Mouse (Mus musculus) neural tube, embryonic 11.5 days (tissue): ENCODE measurements at regions not wholly inside any gene's neighbourhood (a gene's known extent, or its start where the extent isn't known, plus 50 kb on each side); places are given as distances from the start of the nearest gene placed in this dataset.

Experiments
- ATAC-seq: fragments of 200-750 bp; cut with Nextera tagmentation; 2 replicates; pipeline ENCODE4 v1.8.0; 2017; ENCODE audit warnings: moderate number of reproducible peaks, mild to moderate bottlenecking, moderate TSS enrichment, moderate library complexity; ENCODE audit not compliant: insufficient read depth, low FRiP score, low TSS enrichment
- DNase-seq: peaks from one replicate; pipeline ENCODE4 v3.0.0-alpha.2; 2015; ENCODE audit warnings: low spot score
- H3K27ac ChIP-seq: fragments of 300-500 bp; sonication (generic); 2 replicates; pipeline ENCODE4 v1.5.1; 2014; ENCODE audit warnings: low read depth, mild to moderate bottlenecking, low read length
- H3K27me3 ChIP-seq: fragments of 300-500 bp; sonication (generic); 2 replicates; pipeline ENCODE4 v1.6.1; 2014; ENCODE audit warnings: mild to moderate bottlenecking, low read length, mixed read lengths; ENCODE audit not compliant: control insufficient read depth, insufficient read depth
- H3K36me3 ChIP-seq: fragments of 300-500 bp; sonication (generic); 2 replicates; pipeline ENCODE4 v1.6.1; 2014; ENCODE audit warnings: mild to moderate bottlenecking, low read length, moderate library complexity, mixed read lengths; ENCODE audit not compliant: control insufficient read depth, insufficient read depth
- H3K4me1 ChIP-seq: fragments of 300-500 bp; sonication (generic); 2 replicates; pipeline ENCODE4 v1.6.1; 2014; ENCODE audit warnings: low read length, mixed read lengths; ENCODE audit not compliant: control insufficient read depth, insufficient read depth
- H3K4me2 ChIP-seq: fragments of 300-500 bp; sonication (generic); 2 replicates; pipeline ENCODE4 v1.6.1; 2014; ENCODE audit warnings: low read depth, mild to moderate bottlenecking, moderate library complexity
- H3K4me3 ChIP-seq: fragments of 300-500 bp; sonication (generic); 2 replicates; pipeline ENCODE4 v1.5.1; 2014; ENCODE audit warnings: low read depth, low read length
- H3K9ac ChIP-seq: fragments of 300-500 bp; sonication (generic); 2 replicates; pipeline ENCODE4 v1.6.1; 2014; ENCODE audit warnings: mild to moderate bottlenecking, low read length
- H3K9me3 ChIP-seq: fragments of 300-500 bp; sonication (generic); 2 replicates; pipeline ENCODE4 v1.6.1; 2016; ENCODE audit warnings: low read length; ENCODE audit not compliant: control insufficient read depth
- WGBS: fragments of 180-500 bp; shearing (Covaris S2); extraction: QIAGEN DNeasy Blood & Tissue Kit; methylation state at CpG from one replicate; pipeline ENCODE4 v1.1.7; 2014; 5-methylcytosine and 5-hydroxymethylcytosine counted together

DNA sequence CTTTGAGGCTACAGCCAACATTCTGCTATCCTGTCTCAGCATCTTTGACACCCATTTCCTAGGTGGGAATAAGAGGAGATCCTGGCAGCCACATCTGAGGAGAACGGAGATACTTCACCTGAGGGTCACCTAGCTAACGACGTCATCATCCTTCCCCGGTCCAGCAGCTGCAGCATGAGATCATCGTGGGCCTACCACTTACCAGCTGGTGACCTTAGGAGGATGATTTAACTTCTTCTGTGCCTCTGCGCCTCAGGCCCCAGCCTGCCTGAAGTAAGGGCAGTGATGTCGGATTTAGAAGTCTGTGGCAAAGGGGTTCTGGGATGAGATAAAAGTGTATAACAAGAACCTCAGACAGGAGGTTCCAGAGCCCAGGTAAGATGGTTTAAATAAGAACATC, 391.3 kb upstream of the Spred2 start:
- Histone ChIP-seq H3K4me1 (peaks cover 11% of the 10 kb centered on the region), H3K4me3 (no peak overlapping the region), H3K9me3 (no peaks in the 10 kb centered on the region), H3K4me2 (no peak overlapping the region), H3K27ac (no peak overlapping the region), H3K9ac (no peak overlapping the region), H3K27me3 (no peaks in the 10 kb centered on the region), H3K36me3 (no peaks in the 10 kb centered on the region)
- WGBS = 81% methylated on average over 7 of the region's 7 CpGs
- ATAC-seq (no peak), DNase-seq (no peak)

DNA sequence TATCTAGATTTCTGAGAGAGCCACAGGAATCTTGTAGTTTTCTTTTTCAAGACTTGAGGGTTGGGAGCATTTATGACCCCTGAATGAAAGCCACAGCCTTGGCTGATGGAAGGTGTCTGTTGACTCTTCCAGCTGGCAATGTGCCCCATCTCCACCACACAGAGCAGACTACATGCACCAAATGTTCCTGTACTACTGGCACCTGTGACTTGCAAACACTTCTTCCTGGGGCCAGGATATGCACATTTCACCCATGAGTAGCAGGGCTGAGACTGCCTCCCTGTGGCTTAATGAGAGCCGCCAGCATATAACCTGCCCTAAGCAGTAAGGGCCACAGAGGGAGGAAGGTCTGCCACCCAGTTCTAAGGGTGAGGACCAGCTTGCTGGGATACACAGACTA, 390.5 kb upstream of the Spred2 start:
- H3K4me2 ChIP-seq = no peak overlapping the region
- DNase-seq = no peak
- 88% methylated on average over 1 of the region's 1 CpGs for WGBS
- no peak overlapping the region for H3K27ac ChIP-seq
- H3K9ac ChIP-seq = no peak overlapping the region
- H3K9me3 ChIP-seq = no peaks in the 10 kb centered on the region
- H3K4me3 ChIP-seq = no peak overlapping the region
- H3K27me3 ChIP-seq = no peaks in the 10 kb centered on the region
- peaks cover 11% of the 10 kb centered on the region for H3K4me1 ChIP-seq
- no peaks in the 10 kb centered on the region for H3K36me3 ChIP-seq
- ATAC-seq = no peak

- Histone ChIP-seq H3K9ac (no peak overlapping the region), H3K4me3 (no peak overlapping the region), H3K4me2 (no peak overlapping the region), H3K36me3 (no peaks in the 10 kb centered on the region), H3K27ac (no peak overlapping the region), H3K4me1 (peaks cover 11% of the 10 kb centered on the region), H3K9me3 (no peaks in the 10 kb centered on the region), H3K27me3 (no peaks in the 10 kb centered on the region)
- 53% methylated on average over 1 of the region's 1 CpGs for WGBS
- DNase-seq (no peak), ATAC-seq (no peak)
Measured at GRCm38 (mm10) chr11:19535215-19535614, 389.0 kb upstream of the Spred2 start.

DNA sequence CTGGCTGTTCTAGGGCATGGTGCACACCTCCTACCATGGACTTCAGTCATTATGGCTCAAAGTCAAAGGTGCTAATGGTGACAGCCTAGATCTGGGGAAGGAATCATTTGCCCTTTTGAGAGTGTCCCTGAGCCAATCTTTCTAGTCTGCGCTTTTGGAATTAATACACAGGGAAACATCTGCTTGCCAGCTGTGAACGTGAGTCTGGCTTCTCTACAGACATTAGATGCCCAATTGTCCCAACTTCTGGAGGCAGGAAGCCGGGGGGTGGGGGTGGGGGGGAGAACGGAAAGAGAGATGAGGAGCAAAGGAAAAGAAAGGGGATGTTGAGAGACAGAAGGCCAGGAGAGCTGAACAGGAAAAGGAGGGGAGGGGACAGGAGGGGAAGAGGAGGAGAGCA, 377.9 kb upstream of the Spred2 start:
- WGBS = 55% methylated on average over 4 of the region's 4 CpGs
- no peaks in the 10 kb centered on the region for H3K4me1 ChIP-seq

GRCm38 (mm10) chr11:19554316-19554946, 369.7 kb upstream of the Spred2 start:
- H3K36me3 ChIP-seq = no peaks in the 10 kb centered on the region
- 33% methylated on average over 9 of the region's 9 CpGs for WGBS
- no peak overlapping the region for H3K4me2 ChIP-seq
- no peak overlapping the region for H3K9ac ChIP-seq
- peak overlapping the region; percentile 37; the same call in 1 of the 2 replicates for H3K27ac ChIP-seq
- H3K9me3 ChIP-seq = no peaks in the 10 kb centered on the region
- DNase-seq (peak; percentile 58), ATAC-seq (peak; percentile 82)
- H3K27me3 ChIP-seq = no peaks in the 10 kb centered on the region
- H3K4me1 ChIP-seq = peaks cover 4% of the 10 kb centered on the region; the same call in 1 of the 2 replicates
- H3K4me3 ChIP-seq = no peak overlapping the region

More for the DNA sequence above, 377.9 kb upstream of the Spred2 start:
- ATAC-seq = no peak
- Histone ChIP-seq H3K9ac (no peak overlapping the region), H3K4me3 (no peak overlapping the region), H3K27me3 (no peaks in the 10 kb centered on the region), H3K4me2 (no peak overlapping the region), H3K9me3 (no peaks in the 10 kb centered on the region), H3K27ac (no peak overlapping the region), H3K36me3 (no peaks in the 10 kb centered on the region)
- no peak for DNase-seq

GRCm38 (mm10) chr11:19554947-19555770, 369.0 kb upstream of the Spred2 start:
- 48% methylated on average over 9 of the region's 9 CpGs for WGBS

DNA sequence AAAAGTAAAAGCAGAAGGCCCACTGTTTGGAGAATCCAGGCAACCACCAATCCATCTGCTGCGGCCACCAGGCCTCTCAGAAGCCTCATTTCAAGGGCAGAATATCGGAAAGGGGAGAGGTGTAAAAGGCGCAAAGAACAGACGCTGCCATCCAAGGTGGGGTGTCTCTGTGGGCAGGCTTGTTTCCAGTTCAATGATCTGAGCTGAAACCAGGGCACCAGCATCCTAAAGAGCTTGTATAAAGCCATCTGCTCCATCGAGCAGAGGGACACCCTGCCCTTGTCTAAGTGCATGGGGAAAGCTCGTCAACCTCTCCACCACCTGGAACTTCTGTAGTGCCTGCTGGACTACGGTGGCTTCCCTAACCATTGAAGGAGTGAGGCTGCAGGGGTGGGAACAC, 363.7 kb upstream of the Spred2 start:
- Histone ChIP-seq H3K4me1 (no peaks in the 10 kb centered on the region), H3K9ac (no peak overlapping the region), H3K4me2 (no peak overlapping the region), H3K4me3 (no peak overlapping the region), H3K9me3 (no peaks in the 10 kb centered on the region), H3K27me3 (no peaks in the 10 kb centered on the region), H3K27ac (no peak overlapping the region), H3K36me3 (no peaks in the 10 kb centered on the region)
- DNase-seq (no peak), ATAC-seq (no peak)
- 87% methylated on average over 7 of the region's 7 CpGs for WGBS

More at GRCm38 (mm10) chr11:19554947-19555770, 369.0 kb upstream of the Spred2 start:
- Histone ChIP-seq H3K9ac (0 out of 2 replicates have a peak overlapping the region, but pooled peaks have one; percentile 30), H3K4me2 (no peak overlapping the region), H3K4me3 (no peak overlapping the region), H3K27ac (peak overlapping the region; percentile 37; the same call in 1 of the 2 replicates), H3K36me3 (no peaks in the 10 kb centered on the region), H3K27me3 (no peaks in the 10 kb centered on the region), H3K4me1 (peaks cover 4% of the 10 kb centered on the region; the same call in 1 of the 2 replicates), H3K9me3 (no peaks in the 10 kb centered on the region)
- DNase-seq (peak; percentile 21), ATAC-seq (0 out of 2 replicates have a peak, but pooled peaks have one; percentile 51)

DNA sequence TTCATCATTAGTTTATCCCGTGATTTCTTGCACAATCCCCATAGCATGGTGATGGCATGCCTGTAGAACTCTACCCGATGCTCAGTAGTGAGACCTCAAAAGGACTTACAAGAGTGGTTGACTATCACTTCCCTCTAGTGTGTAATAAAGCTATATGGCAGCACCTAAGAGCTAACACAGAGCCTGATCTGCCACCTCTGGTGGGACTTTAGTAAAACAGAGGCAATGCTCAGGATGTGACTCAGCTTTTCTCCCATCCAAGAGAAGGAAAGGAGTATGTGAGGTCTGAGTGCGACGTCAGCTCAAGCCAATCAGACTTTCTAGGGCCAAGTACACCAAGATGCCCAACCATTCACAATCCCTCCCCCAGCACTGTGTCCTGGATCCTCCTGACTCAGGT, 361.5 kb upstream of the Spred2 start:
- ATAC-seq (no peak), DNase-seq (no peak)
- Histone ChIP-seq H3K4me2 (no peak overlapping the region), H3K4me1 (no peaks in the 10 kb centered on the region), H3K36me3 (no peaks in the 10 kb centered on the region), H3K9ac (no peak overlapping the region), H3K4me3 (no peak overlapping the region), H3K9me3 (no peaks in the 10 kb centered on the region), H3K27me3 (no peaks in the 10 kb centered on the region), H3K27ac (no peak overlapping the region)
- WGBS = 90% methylated on average over 4 of the region's 4 CpGs

- DNase-seq = no peak
- WGBS = 81% methylated on average over 7 of the region's 7 CpGs
- Histone ChIP-seq H3K27ac (no peak overlapping the region), H3K4me1 (no peaks in the 10 kb centered on the region), H3K4me2 (no peak overlapping the region), H3K27me3 (no peaks in the 10 kb centered on the region), H3K4me3 (no peak overlapping the region), H3K9ac (no peak overlapping the region), H3K9me3 (no peaks in the 10 kb centered on the region), H3K36me3 (no peaks in the 10 kb centered on the region)
- no peak for ATAC-seq
Measured at GRCm38 (mm10) chr11:19585228-19585627, 338.9 kb upstream of the Spred2 start.
